Mouse (Mus musculus) layer of hippocampus, adult 9-10 months (tissue): Measurements from ENCODE around the gene Fez2.

Source experiments
- DNase-seq: peaks from one replicate; pipeline ENCODE4 v3.0.0; 2022; ENCODE audit warnings: low spot score

The Fez2 gene

DNA sequence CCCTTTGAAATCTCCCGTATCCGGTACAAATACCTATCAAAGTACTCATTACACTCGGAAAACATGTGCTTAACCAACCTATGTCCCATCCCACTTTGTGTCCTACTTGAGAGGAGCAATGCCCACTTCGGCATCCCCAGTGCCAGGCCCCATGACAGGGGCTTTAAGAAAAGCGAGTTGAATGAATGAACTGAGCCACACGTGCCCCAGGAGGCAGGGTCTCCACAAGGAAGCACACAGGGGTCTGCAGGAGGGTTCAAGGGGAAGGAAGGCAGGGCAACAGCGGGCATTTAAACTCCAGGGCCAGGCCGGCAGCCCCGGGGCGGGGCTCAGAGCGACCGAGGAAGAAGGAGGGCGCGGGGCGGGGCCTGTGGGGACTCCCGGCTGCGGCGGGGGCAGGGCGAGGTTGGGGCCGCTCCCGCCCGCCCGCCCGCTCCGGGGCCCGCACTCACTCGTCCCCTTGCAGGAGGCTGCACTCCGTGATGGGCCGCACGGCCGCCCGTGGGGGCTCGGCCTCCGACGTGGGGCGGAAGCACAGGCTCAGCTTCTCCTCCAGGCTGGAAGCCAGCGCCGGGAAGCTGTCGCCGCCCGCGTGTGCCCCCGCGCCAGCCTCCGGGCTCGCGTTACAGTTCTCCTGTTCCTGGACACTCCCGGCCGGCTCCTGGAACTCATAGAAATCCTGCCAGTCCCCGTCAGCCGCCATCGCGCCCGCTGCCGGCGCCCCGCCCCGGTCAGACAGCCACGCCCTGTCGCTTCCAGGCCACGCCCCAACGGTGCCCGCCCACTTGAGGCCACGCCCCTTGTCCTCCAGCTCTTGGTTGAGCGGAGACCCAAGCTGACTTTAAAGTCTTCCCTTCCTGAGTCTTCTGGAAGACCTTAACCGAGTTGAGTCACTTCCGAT, at the start of gene Fez2:
TSS of gene Fez2 (minus strand) at position 772 of the 901 bp plus-strand sequence.
- peak; percentile 81 for DNase-seq

DNA sequence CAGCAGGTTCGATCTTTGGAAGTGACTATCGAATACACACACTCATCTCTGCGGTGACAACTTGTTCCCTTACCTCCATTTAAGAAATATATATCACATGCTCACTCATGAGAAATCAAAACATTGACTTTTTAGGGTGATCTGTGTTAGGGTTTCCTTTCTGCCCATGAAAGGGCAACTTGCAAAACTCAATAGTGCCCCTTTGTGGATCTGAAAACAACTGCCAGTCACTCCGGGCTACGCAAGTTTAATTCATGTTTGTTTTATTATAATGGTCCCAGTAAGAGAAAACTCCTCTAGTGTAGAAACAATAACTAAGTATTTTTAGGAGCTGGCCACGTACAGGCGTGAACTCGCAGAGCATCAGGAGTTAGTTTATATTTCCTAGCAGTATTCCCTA, 47.5 kb upstream of the Fez2 start:
- no peak for DNase-seq

DNA sequence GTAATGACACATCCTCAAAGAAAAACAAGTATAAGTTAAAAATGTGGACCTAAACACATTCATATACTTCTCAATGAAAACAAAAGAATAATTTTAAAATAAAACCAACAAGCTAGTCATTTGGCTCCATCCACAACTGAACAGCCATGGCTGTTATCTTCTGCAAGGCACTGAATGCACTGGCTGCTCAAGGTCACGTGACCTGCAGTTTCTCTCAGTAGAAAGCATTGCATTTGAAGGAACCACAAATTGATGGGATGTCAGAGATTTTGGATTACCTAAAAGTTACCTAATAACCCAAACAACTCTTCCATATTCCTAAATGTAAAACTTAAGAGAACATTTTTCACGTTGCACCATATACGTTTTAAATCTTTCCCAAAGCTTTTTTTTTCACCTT, 47.1 kb upstream of the Fez2 start:
- no peak for DNase-seq

DNA sequence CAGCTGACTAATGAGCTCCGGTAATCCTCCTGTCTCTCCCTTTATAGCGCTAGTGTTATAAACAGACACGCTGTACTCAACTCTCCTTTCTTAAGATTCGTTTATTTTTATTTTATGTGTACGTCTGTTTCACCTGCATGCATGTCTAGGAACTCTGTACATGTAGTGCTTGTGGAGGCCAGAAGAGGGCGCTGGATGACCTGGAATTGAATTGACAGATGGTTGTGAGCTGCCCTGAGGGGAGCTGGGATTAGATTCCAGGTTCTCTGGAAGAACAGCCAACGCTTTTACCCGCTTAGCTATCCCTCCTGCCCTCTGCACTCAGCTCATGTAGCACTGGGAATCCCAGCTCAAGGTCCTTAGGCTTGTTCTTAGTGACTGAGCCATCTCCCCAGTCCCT, 42.2 kb upstream of the Fez2 start:
- DNase-seq: no peak

DNA sequence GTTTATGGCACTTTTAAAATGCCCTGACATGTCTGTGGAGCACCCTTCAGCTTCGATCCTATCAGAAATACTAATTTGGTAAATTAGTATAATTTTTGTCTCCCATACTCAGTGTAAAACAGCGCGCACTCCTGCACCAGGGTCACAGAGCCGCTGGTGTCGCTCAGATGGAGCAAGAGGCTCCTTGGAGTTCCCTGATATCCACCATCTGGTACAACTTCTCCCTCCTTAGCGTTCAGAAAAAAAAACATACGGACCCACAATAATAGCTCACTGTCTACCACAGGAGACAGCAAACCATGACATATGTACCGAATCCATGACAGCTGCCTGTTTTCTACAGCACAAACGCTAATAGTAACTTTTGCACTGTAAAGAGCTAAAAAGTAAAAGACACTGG, 37.6 kb upstream of the Fez2 start:
- DNase-seq: no peak

DNA sequence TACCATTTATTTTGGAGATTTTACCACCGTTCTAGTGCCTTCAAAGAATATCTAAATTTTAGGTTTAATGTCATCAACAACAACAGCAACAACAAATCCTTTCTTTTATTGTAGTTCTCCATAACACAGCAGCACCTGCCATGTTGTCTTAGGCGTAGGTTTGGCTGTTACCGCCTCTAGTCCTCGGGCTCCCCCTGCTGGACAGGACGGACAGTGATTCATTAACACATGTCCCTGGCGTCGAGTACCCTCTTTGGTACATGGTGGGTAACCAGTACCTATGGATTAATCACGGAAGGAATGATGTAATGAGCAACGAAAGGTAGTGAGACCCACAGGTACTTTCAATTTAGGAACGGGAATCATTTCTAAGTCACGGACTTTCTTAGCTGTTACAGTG, 37.2 kb upstream of the Fez2 start:
- DNase-seq: peak; percentile 67

DNA sequence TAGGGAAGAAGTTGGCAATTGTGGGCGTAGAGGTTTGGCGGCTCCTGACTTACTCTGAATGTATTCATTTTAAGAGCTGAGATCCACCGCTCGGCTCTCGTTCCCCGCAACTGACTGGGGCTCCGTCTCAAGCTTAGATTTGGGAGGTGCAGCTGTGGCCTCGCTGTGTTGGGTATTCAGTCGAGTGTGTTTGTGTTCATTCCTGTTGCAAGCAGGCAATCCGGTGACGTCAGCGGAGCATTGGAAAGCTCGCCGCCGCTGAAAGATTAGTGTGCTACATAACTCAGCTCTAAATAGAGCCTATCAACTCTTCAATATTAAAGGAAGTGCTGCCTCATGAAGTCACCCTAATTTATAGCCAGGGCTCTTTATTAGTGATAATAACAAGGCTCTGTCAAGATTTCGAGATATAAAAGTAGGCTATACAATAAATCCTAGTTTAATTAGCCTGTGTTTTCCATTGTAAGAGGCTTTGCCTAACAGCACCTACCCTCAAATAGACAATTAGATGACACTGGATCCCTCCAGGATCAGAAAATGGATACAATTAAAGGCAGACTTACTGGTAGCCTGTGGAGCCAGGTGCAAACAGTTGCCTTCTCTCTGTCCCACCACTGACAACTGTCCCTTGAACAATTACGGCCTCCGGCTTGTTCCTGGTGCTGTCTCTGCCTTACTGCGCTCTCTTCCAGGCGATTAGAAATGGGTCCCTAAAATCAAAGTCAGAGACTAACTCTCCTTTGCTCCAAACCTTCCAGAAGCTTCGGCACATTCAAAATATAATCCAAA, 36.4 kb upstream of the Fez2 start:
- DNase-seq: no peak

DNA sequence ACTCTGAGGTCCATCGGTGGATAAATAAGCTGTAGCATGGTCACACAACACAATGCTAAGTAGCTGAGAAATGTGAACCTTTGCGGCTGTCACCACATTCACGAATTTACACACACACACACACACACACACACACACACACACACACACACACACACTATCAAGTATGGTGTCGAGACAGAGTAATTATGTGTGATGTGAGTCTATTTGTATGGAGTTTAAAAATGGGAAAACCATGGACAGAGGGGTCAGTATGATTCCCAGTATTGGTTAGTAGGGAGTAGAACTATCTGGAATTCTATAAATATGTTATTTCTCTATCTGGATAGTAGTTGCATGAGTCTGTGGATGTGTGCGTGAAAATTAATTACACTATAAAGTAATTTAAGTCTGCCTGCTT, 35.6 kb upstream of the Fez2 start:
- DNase-seq: no peak

DNA sequence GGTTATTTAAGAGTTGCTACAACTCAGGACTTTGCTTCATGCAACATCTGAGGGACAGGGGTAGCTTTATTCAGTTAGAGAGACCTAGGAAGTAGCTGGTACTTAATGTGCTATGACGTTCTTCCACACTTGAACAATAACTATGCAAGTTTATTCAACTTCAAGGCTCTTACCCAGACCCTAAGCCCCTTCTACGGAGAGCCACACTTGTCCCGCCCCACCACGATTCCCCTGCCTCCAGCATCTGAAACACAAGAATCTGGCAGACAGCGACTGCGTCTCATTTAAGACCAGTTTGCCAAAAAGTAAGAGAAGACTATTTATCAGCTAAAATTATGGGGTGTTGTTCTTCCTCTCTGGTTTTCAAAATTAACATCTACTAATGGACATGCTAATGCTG, 33.9 kb upstream of the Fez2 start:
- no peak for DNase-seq

DNA sequence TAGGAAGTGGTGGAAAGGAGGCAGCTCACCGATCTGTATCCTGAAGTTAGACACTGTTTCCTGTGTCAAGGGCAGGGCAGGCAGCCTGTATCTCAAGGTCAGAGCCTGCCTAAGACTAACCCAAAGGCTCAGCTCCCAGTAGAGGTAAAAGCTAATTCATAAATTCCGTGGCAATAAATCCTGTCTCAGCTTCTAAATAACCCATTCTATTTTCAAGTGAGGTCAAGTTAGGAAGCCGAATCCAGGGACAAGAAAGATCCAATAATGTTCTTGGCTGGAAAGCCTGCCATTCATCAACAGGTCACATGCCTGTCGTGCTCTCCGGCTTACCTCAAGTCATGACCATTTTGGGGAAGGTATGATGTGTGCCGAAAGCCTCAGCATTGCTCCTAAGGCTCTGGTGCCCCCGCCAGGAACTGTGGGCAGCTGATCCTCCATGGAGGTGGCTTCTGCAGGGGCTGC, 33.4 kb upstream of the Fez2 start:
- no peak for DNase-seq

DNA sequence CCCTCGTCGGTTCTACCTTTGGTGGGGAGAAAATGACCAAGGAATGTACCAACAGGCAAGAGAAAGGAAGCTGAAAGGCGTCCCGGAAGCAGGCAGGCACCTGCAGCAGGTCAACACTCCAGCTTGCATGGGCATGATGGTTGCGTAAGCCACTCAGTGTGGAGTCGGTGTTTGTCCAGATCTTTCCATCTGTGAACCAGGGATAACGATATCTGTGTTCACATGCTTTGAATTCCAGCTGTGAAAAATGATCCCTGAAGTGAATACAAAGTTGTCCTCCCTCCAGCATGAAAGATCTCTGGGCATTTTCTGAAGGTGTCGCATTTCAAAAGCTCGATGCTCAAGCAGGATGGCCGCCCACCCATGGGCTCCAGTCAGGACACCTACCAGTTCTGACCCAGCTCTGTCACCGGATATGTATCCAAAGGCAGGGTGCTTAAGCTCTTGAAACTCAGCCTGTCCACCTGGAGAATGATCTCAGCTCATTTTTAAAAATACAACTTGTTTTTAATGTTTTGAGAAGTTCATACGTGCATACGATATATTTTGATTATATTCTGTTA, 31.8 kb upstream of the Fez2 start:
- no peak for DNase-seq

DNA sequence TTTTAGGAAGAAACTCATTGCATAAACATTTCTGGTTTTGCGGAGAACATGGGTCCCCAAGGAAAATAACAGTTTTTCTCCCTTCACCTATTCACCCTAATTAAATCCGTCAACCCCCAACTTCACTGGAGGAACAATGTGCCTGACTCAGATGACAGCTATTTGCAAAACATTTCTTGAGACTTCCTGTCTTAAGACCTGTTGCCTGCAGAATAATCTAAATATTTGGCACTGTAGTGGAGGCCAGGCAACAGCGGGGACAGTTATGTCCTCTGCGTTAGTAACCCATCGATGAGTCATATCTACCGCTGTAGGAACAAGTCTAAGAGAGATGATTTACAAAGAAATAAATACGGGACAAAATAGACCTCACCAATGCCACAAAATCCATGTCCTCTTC, 26.9 kb upstream of the Fez2 start:
- DNase-seq: no peak

DNA sequence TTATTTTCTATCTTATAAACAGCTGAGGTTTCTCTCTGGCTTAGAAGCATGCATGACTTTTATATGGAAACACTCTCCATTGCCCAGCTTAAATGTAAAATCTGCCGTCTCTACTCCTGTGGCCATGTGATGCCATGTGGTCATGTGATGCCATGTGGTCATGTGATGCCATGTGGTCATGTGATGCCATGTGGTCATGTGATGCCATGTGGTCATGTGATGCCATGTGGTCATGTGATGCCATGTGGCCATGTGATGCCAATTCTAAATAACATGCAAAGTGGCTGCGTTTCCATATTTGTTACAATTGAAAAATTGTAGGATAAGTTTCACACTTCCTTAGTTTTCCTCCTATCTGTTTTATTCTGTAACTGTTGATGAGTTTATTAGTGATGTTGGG, 22.8 kb upstream of the Fez2 start:
- DNase-seq: no peak

DNA sequence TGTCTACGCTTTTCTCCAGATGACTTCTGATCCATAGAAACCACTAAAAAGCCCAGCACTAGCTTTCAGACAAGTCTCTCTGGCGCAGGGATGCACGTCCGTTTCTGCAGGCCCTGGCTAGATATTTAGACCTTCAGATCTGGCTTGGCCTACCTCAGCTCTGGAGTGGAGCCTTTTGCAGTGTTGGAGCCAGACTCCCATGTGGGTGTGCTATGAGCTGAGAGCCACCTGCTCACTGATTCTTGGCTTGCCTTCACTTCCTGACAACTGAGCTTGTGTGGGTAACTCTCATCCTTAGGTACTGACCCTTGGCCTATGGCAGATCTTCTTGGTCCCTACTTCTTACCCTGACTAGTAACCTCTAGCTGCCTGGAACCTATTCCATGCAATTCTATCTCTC, 19.2 kb upstream of the Fez2 start:
- no peak for DNase-seq

DNA sequence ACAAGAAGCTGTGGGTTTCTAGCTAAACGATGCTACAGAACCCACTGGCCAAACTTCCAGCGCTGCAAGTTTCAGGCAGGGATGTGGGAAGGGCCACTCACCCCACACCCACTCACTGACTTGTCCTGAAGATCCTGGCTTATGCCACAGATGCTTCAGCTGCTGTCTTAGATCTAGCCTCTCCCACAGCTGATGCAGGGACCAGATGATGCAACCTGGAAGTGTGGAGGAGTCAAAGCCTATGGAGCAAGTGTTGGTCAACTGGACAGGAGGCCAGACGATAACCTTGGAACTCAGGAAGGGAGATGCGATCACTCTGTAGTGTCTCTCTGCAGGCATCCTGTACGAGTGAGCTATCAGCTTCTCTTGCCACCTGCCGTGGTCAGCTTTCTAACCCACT, 17.7 kb upstream of the Fez2 start:
- DNase-seq: no peak

DNA sequence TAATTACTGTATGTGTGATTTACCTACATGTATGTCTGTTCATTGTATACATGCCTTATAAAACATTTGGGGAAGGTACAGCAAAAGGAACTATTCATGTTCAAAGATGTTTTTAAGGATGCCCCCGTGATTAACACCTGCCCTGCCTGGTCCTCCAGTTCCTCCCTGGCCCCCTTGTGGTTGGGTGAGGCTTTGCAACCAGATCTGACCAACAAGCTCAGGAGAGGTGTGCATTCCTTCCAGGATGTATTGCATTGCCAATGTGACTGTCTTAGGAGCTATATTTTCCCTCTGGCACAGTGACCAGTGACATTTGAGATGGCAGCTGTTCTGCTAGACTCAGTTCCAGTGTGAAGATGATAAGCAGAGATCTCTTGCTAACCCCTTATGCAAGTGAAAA, 16.8 kb upstream of the Fez2 start:
- DNase-seq: no peak

DNA sequence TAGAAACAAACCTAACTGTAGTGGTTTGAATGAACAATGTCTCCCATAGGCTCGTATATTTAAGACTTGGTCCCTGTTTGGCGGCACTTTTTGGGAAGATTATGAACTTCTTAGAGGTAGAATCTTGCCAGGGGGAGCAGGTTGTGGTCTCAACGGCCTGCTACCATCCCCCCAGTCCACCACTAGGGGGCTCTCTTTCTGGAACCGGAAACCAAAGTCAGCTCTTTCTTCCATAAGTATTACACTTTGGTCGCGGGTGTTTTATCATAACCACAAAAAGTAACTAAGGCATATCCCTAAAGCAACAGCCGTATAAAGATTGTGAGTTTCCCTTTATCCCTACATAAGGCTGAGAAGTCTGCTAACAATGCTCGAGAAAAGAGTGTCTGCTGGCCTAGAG, 12.4 kb upstream of the Fez2 start:
- no peak for DNase-seq

DNA sequence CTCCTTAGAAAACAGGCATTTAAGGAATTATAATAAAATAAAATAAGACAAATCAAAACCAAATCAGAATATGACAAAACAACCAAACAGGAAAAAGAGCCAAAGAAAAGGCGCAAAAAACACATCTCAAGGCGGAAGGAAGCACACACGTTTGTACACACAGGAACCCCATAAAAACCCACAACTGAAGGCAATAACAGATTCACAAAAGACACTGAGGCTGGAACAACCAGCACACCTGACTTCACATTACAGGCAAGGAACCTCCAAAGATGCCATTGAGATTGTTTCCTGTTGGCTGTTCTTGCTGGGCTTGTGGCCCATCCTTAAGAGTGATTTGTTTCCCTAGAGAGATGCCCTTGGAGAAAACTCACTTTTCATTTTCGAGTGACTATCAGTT, 11.1 kb upstream of the Fez2 start:
- DNase-seq: no peak

DNA sequence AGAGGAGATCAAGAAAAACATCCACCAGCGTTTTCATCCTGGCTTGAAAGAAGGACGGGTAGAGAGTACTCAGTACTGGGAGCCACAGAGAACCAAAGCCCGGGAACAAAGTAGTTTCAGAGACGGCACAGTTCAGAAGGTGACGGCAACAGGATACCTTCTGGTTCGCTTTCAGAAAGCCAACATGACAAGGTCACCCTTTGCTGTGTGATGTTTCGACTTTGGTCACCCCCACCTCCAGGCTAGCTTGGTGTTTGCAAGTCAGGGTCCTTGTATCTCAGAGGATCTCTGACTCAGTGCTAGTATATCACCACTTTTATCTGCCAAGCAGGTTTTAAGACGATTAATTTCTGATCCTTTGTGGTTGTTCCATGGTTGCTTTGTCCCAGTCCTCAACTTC, 7.1 kb upstream of the Fez2 start:
- no peak for DNase-seq

DNA sequence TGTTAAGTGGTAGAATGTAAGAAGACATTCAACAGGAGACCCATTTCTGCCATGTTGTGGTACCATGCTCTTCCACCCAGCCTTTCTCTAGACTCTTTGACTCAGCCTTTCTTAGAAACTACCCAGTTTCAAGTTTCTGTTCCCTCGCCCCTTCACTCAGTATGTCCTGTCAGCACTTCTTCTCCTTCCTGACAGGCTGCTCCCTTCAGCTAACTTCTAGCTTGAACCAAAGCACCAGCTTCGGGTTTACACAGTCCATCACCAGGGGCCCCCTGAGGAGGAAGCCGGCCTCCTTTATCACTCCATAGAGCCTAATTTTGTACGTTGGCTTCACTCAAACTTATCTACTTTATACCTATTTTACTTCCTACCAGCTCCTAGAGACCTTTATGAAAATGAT, 1.3 kb upstream of the Fez2 start:
- DNase-seq: no peak

DNA sequence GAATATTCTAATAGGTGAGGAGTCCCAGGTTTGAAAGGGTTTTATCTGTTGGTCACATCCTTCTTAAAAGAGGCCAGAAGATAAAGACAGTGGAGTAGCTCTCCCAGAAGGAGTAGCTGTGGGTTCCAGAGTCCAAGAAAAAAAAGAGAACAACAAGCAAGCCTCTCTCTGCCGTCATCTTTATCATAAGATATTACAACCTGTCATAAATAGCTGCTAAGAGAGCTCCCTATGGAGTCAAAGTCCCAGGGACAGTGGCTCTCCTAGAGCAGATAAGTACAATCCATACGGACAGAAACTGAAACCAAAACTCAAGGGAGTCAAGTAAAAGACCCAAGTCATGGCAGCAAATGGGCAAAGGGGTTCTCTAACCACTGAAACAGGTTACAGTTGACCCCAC, 2.7 kb downstream of the Fez2 start:
- no peak for DNase-seq

DNA sequence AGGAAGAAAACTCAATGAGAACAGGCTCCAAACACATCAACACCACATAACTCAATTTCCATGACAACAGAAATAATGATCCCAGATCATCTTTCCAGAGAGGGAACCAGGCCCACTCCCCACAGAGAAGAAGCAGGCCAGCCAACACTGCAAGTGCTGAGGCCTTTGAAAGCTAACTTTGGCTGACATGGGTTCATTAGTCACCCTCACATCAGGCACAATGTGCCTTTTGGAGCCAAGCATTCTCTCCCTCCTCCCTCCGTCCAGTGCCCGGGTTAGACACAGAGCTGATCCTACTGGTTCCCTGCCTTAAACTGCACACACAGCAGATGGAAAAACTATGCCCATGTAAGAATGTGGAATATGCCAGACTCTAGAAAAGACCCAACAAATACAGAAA, 8.1 kb downstream of the Fez2 start:
- DNase-seq: no peak

DNA sequence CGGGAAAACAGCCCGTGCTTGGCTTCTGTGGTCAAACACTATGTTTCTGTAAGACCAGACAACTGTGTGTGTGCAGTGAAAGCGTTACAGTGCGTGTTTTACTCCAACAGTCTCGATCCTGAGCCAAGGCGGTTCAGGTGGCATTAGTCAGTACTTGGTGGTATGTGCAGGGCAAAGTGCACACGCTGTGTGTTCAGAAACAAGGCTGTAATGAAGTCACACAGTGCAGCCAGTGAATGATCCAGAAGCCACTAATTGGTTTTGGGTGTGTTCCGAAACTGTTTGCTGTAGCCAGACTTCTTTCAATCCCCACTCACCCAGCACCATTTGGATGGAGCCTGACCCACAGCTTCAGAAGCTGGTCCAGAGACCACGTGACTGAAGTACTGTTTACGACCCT, 9.6 kb downstream of the Fez2 start:
- no peak for DNase-seq
